Mouse (Mus musculus) large intestine, adult 2 months (tissue): Measurements from ENCODE around the gene Tnni3. TPM values are rescaled to one million over a fixed set of nuclear protein-coding genes. Genes with fewer than 3 reads are reported as not detected.

Experiments
- DNase-seq: peaks from one replicate; pipeline ENCODE4 v3.0.0-alpha.2; 2012; ENCODE audit warnings: low read depth, low spot score
- WGBS: fragments of 180-500 bp; shearing (Covaris S2); methylation state at CpG from one replicate; pipeline ENCODE4 v1.1.7; 2018; 5-methylcytosine and 5-hydroxymethylcytosine counted together
- polyA plus RNA-seq: library from polyadenylated mRNA; depleted of rRNA; stranded (reverse); fragments of >200 nt; gene quantifications from 2 replicates; pipeline ENCODE4 v1.2.3, GENCODE M21; 2012

Gene Tnni3
- polyA plus RNA-seq, 1 experiment, result 1.9 TPM

DNA sequence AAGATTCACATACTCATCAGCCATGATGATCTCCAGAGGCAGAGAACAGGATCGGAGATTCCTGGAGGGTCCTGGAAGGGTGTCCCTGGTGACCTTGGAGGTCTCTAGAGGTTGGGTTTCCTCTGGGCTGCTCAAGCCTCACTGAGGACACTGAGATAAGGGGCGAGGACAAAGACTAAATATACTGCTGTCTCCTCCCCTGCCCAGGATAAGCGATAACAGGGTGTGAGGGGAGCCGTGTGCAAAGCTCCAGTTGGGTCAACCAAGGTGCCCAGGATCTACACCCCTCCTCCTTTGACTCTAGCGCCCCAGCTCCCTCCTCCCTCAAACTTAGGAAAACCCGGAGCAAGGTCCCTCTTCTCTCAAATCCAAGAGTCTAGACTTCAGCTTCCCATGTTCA lies 1.7 kb downstream of the Tnni3 start:
- 72% methylated on average over 6 of the region's 6 CpGs for WGBS
- DNase-seq, result no peak

DNA sequence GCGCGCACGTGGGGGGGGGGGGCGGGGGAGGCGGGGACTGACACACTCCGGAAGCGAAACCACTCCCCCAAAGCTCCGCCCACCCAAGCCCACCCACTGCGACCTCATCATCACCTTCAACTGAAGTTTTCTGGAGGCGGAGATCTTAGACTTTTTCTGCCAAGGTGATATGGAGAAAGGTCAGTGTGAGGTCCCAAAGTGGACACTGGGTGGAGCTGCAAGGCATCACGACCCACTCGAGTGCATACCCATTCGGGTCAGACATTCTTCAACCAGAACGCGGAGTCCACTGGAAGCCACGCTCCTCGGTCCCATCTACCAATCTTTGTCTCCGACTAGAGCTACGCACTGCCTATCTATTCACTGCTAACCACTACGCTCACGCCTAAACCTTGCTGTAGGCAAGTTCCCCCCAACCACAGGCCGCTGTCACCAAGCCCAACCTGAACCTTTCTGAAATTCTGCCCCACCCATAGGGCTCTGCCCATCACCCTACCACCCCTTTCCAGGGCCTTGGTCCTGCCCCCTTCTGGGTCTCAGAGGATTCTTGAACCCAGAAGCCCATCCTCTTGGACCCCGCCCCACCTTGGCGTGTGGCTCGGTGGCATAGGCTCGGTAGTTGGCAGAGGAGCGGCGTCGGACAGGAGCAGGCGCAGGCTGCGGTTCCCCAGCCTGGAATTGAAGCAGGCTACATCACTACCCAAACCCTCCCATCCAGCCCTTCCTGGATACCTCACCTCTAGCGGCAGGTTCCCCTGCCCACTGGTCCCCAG lies 2.6 kb downstream of the Tnni3 start:
- DNase-seq, result no peak
- 32% methylated on average over 32 of the region's 32 CpGs for WGBS

DNA sequence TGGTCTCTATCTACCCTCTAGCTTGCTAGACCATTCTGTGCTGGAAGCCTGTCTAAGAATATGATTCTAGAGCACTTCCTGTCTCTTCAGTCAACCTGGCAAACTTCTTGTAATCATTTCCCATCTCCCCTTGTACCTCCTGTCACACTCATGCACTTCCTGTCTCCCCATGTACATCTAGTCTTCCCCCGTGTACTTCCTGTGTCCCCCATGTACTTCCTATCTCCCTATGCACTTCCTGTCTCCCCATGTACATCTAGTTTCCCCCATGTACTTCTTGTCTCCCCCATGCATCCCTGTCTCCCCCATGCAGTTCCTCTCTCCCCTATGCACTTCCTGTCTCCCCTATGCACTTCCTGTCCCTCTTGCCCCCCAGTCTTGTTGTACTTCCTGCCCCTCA lies 5.5 kb downstream of the Tnni3 start:
- DNase-seq, result no peak
- WGBS, result 82% methylated on average over 1 of the region's 1 CpGs

DNA sequence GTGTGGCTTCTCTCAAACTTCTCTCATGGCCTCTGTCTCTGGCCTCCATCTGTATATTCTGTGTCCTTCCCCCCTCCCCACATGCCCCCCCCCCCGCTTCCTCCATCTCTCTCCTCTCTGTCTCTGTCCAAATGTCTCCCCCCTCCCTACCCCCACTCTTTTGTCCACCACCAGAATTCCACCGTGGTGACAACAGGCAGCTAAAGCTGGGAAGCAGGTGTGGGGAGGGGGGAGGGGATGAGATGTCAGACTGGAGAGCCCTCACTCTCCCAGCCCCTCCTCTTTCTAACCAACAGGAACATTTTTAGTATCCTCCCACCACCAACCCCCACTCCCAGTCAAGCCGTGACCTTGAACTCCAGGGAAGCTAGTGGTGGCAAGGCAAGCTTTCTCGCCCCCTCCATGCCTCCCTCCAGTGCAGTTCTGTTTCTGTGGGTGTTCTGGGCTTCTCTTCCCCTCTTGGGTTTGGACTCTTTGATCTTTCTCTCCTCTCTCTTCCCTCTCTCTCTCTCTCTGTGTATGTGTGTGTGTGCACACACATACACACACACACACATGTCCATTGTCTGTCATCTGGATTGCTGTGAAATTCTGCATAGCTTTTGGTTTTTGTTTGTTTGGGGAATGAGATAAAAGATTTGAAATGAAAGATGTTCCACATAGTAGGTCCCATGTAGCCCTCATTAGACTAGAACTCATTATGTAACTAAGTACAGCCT lies 7.5 kb downstream of the Tnni3 start, which contains the start of gene Tnnt1:
TSS of gene Tnnt1 (minus strand) at position 51 of the 719 bp plus-strand sequence.
- WGBS, result 39% methylated on average over 4 of the region's 4 CpGs
- no peak for DNase-seq

DNA sequence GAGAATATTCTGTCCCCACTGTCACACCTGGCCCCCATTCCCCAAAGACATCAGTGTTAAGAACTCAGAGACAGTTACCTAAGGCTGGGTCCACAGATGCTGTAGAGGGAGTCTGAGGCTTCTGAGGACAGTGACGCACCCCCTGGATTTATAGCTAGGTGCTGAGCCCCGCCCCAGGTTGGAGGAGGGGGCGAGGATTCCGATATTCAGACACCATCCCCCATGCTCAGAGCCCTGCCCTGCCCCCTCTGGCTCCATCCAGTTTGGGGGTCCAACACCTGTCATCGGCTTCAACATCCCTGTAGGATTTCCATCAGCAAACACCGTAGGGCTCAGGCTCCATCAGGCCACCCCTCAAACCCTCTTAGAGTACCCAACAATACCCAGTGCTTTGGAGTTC lies 8.2 kb downstream of the Tnni3 start:
- no peak for DNase-seq
- 65% methylated on average over 6 of the region's 6 CpGs for whole genome bisulfite sequencing

DNA sequence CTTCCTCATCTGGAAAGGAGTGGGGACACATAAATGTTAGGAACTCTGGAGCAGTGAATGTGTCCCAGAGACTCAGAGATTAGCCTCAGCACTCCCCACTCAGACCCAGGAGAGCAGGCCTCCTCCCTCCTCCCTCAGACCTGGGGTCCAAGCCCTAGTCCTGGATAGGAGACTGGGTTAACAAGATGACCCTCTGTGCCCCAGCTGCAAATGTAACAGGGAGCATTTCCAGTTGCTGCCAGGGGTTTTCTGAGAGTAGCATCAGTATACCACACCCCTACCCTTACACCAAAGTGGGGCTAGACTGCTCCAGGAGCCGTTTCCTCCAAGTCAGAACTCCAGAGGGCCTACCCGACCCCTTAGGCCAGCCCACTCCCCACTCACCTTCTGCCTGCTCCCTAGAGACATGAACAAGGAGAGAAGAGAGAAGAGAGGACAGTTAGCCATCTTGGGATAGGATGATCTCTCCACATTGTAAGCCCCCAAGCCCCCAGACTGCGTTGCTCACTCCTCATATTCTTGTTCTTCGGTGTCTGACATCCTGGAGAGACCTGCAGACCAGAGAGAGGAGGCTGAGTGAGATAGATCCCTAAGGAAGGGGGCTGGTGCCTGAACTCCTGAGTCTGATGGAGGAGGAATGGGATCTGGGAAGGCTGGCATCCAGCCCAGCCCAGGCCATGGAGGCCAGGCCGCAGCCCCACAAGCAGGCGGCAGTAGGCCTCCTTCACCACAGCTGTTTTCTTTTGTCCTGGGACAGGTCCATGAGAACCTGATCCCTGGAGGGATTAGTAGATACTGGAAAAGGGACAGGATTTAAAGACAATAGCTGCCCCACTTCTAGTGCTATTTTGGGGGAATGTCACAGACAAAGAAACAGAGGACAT lies 10.0 kb downstream of the Tnni3 start:
- no peak for DNase-seq
- WGBS, result 56% methylated on average over 6 of the region's 6 CpGs

DNA sequence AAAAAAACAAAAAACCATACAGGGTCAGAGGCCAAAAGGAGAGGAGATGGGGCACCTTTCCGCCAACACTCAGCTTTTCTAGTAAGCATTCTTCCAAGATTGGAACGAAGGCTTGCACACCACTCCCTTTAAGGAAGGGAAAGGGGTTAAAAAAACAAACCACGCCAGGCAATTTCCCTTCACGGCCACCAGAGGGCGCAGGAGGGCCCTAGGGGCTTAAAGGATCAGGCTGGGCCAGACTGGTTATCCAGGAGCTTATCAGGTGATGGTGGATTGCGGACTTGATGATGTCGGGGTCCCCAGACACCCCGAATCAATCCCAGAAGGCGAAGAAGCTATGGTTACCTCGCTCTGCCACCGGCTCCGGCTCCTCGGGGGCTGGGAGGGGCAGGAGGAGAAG lies 10.8 kb downstream of the Tnni3 start:
- 27% methylated on average over 13 of the region's 13 CpGs for WGBS
- no peak for DNase-seq

DNA sequence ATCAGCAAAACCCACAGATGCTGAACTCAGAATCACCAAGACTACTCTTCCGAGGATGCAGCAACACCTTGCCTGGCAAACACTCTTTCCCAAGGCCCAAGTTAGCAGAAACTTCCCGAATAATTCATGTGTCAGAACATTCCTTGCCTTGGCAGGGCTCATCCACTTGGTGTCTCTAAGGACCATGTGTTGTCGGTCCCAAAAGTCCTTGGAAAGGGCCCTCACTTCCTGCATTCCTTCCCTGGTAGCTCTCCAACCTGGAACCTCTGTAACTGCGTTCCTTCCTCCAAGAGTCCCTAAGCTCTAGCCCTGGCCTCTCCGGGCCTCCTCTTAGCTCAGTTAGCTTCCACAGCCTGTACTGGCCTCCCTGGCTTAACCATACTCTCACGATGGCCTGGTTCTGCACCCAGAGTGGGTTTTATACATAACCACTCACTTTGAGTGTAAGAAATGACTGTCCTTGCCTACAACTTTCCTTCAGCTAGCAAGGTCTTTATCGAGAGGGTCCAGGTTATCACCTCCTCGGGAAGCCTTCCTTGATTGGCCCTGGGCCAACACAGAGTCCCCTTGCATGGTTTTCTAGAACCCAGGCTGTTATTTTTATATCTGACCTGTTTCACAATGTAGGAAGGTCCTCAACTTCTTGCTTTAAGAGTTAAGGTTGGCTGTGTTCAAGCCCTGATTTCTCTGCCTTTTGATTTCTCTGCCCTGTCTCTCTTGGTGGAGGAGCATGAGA lies 12.4 kb downstream of the Tnni3 start:
- 59% methylated on average over 8 of the region's 8 CpGs for WGBS
- no peak for DNase-seq

DNA sequence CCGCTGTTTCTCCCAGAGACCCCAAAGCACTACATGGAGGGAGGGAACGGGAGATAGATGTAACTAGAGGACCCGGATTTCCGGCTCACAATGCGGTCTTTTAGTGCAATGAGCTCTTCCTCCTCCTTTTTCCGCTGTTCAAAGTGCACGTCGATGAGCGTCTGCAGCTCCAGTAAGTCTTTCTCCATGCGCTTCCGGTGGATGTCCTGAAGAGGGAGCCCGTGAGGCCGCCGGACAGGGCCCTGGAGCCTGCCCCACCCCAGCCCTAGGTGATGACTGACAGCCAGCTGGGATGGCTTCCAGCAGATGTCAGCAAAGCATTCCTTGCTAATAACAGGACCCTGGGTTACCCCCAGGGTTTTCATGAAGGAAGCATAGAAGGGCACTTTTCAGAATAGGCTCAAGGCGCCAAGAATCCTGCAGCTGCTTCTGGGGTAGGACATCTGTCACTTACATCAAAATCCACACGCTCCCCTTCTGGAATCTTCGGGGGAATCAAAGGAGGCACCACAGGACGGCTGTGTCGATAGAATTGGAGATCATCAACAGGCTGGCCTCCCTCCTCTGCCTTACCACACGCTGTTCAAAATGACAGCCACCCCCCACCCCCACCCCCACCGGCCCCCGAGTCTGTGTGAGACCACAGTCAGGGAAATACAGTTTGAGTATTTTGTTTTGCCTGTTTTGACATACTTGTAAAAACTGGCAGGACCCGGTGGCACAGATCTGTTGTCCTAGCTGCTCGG lies 14.0 kb downstream of the Tnni3 start:
- peak; percentile 74 for DNase-seq
- WGBS, result 24% methylated on average over 24 of the region's 24 CpGs

DNA sequence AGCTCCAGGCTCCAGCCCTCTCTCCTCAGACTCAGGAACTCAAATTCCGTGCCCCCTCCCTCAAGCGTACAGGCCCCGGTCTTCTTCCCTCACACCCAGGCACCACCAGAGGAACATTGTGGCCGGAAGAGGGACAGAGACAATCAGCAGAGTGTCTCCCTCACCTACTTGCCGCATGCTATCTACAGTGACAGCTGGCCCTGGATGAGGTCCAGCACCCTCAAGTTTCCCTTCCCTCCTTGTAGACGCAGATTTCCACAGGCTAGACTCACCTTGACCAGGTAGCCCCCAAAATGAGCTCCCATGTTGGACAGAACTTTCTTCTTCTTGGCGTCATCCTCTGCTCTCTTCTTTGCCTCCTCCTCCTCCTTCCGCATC lies 15.3 kb downstream of the Tnni3 start:
- WGBS, result 90% methylated on average over 8 of the region's 8 CpGs

DNA sequence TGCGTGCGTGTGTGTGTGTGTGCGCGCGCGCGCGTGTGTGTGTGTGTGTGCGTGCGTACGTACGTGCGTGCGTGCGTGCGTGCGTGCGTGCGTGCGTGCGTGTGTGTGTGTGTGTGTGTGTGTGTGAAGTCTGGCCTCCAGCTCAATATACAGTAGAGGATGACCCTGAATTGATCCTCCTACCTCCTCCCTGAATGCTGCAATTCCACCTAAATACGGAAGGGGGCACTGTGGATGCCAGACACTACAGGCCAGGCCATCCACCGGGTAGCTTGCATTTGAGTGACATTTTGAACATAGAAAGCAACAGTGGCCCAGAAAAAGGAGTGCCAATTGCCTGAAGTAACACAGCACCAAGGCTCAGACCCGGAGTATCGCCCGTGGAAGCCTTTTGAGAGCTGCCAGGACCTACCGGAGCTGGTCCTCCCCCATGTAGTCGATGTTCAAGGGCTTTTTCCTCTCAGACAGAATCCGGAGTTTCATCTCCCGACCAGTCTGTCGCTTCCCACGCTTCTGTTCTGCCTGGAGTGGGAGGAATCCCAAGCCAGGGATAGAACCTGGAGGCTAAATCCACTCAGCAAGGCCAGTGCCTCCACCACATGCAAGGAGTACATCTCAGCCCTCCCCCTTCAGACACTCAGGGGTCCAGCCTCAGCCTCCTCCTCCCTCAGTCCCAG lies 15.8 kb downstream of the Tnni3 start:
- WGBS, result 70% methylated on average over 32 of the region's 32 CpGs
- DNase-seq, result no peak

More for the DNA sequence above, 15.3 kb downstream of the Tnni3 start:
- no peak for DNase-seq

DNA sequence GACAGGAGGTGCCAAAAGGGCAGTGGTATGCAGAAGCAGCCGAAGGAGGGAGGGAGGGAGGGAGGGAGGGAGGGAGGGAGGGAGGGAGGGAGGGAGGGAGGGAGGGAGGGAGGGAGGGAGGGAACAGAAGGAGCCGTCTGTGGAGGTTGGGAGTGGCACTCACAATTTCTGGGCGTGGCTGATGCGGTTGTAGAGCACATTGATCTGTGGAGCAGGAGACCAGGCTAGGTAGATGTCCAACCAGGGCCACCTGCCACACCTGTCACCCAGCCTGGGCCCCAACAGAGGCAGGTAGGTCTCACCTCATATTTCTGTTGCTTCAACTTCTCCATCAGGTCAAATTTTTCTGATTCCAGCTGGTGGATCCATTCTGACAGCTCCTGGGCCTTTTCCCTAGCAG lies 16.8 kb downstream of the Tnni3 start:
- 29% methylated on average over 4 of the region's 4 CpGs for WGBS

DNA sequence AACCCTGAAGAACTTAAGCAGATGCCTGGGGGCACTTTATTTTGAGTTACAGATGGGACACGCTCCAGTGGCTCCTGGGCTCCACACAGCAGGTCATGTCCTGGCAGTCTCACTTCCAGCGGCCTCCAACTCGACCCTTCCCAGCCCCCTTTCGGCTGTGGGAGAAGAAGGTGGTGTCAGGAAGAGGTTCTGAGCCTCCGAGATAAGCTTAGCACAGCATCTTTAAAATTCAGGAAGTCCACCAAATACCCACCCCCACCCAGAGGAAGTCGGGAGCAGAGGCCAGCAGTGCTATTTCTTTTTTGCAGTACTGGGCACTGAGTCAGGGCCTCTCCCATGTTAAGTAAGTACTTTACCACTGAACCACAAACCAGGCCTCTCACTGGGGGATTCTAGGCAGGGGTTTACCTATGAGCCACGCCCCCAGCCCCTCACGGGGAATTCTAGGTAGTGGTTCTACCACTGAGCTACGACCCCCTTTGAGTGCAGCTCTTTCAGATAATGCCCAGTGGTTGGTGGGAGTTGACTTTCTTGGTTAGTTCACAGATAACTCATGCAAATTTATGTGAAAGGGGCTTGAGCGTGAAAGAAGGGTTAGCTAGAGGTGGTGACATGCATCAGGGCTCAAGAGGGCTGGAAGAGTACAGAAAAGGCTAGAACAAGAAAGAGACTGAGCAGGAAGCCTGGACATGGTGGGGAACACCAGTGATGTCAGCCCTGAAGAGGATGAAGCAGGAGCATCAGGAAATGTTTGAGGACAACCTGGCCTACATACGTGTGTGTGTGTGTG lies 19.2 kb downstream of the Tnni3 start:
- DNase-seq, result no peak
- WGBS, result 62% methylated on average over 11 of the region's 11 CpGs

More for the DNA sequence above, 16.8 kb downstream of the Tnni3 start:
- no peak for DNase-seq

DNA sequence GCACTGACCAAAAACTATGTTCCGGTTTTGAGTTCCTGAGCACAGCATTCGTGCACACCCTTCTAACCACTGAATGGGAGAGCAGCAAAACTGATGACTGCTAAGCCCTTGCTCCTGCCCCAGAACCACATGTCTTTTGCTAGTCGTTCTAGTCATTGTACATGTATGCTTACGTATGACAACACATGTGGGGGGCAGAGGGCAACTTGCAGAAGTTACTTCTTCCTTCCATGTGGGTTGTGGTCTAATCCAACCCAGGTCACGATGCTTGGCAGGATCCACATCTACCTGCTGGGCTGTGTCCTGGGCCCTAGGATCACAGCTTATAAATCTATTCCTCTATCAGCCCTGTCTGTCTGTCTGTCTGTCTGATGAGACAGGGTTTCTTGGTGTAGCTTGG lies 20.2 kb downstream of the Tnni3 start:
- no peak for DNase-seq
- 71% methylated on average over 5 of the region's 5 CpGs for WGBS

DNA sequence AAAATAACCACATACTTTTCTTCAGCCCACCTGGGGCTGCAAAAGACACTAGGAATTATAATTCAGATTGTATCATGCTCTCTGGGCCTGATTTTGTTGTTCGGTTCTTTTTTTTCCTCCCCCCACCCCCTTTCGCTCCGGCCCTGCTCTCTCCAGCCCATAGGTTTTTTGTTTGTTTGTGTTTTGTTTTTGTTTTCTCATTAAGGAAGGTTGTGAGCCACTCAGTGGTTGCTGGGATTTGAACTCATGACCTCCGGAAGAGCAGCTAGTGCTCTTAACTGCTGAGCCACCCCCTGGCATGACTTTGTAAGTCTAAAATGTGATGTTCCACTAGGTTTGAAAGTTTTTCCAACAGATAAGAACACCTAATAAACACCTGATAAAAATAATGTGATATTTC lies 20.9 kb downstream of the Tnni3 start:
- 78% methylated on average over 4 of the region's 4 CpGs for WGBS
- no peak for DNase-seq

DNA sequence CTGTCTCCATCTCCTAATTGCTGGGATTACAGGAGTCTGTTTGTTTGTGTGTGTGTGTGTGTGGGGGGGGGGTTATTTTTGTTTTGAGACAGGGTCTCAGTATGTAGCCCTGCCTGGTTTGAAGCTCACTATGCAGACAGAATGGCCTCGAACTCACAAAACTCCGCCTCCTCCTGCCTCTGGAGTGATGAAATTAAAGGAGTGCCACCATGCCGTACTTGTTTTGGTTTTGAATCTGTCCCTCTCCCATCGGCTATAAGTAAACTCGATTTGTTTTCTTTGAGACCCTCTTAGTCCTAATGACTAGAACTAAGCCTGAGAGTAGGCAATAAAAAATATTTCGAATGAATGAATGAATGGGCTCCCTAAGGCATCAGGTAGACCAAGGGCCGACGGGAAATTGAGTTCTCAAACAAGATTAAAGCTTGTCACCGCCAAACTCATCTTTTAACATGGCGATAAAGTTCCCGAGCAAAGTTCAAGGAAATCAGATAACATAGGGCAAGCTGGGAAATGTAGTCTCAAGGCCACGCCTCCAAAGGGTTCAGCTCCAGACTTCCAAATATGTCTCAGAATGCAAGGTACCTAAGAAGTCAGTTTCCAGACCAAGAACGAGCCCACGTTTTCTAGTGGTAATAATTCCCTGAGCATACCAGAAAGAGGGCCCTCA lies 21.5 kb downstream of the Tnni3 start:
- DNase-seq, result peak; percentile 70
- WGBS, result 8% methylated on average over 14 of the region's 14 CpGs
